Mouse (Mus musculus) erythroblast, adult 5-6 weeks (primary cell): Measurements from ENCODE around the gene Dtx4. TPM values are rescaled to one million over a fixed set of nuclear protein-coding genes. Genes with fewer than 3 reads are reported as not detected.
"Not testable (repeated sequence)": the region's sequence is repeated elsewhere in the genome, so short reads cannot be mapped to it uniquely, and the experiment has no call there.

ENCODE experiments used
- ATAC-seq: replicated peaks from 2 replicates; pipeline ENCODE4 v1.8.0; 2016; ENCODE audit warnings: moderate number of reproducible peaks, mild to moderate bottlenecking, moderate TSS enrichment, inconsistent platforms; ENCODE audit not compliant: poor library complexity, low FRiP score, severe bottlenecking
- total RNA-seq, 2 experiments: library from RNA; stranded (forward) in 1 of 2; stranded (reverse) in 1 of 2; fragments of 150-400 nt in 1 of 2; fragments of 200-764, 138-1000 nt in 1 of 2; gene quantifications; 2 replicates each; pipeline versions ENCODE4 v1.2.3 to v1.2.4; 2015 to 2017; ENCODE audit warnings: low replicate concordance in 2 of 2

The Dtx4 gene
- total RNA-seq (2015; ENCODE audit: low replicate concordance), result 8.3 and 8.6 TPM in 2 replicates
- total RNA-seq (2017; ENCODE audit: low replicate concordance), result 4.2 and 6.0 TPM in 2 replicates

DNA sequence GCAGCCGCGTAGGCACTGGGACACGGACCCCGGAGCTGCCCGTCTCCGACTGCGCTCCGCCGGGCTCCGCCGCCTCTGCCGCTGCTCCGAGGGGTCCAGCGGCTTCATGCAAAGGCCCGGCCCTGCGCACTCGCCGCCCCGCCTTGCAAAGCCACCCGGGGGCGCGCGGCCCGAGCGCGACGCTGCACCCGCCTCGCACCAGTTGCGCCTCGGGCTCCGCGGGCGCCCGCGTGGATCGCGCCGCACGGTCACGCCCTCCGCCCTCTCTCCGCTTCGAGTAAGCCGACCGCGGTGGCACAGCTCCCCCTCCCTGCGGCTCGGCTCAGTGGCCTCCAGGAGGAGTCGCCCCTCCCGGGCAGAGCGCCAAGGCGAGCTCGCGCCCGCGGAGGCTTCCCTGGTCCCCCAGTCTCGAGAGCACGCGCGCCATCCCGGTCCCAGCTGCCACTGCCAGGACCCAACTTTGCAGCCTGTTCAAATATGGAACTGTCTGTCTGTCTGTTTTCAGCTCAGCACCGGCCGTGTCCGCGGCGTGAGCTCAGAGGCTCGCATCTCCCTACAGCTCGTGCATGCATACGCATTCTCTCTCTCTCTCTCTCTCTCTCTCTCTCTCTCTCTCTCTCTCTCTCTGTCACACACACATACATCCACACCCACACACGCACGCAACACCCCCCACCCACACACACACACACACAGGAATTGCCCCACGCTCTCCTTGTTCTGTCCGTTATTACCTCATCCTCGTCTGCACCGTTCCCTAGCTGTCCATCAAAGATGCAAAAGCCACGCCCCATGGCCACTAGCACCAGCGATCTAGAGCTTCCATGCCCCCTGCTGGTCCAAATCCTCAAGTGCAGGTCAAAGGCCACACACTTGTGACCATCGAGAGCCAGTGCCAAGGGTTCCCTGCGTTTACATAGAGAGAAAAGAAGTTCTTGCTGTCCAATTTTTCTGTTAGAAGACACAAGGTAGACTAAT, at the start of gene Dtx4:
Gene Dtx4 (minus strand): TSS at position 85 of the 978 bp plus-strand sequence.
- peak; percentile 77 for ATAC-seq

DNA sequence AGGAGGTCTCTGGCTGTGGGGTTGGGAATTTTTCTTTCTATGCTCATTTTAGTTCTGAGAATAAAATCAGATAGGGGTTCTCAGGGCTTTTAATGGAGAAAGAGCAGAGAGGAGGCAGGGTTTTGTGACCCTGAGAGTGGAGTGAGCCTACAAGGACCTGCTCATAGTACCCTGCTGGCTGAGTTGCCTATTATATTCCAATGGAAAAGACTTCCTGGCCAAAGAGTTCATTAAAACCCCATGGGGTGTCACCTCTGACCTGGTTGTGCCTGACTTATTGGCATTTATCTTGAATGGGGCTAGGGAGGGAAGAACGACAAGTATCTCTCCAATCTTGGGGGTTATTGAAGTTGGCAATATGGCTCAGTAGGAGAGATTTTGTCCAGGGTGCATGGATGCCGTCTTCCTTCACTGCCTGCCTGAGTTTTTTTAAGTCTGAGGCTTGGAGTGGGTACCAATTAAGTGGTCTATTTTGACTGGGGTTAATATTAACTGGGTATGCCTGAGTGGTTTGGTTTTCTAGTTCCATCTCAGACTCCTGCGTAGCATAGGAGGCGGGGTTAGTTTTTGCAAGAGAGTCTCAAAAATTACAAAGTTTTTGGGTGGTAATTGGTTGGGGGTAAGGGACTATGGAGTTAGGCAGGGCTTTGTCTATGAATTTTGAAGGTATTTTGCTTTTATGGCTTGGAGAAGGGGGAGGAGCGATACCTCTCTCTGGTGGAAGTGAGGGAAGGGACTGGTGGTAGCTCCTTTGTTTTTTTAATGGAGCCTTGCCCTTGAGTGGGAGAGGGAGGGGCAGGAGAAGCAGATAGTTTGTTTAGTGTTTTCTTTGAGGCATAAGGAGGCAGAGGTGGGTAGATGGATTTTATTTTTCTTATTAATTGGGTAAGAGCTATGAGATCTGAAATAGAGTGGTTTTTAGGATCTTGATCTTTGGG, 49.0 kb upstream of the Dtx4 start:
- ATAC-seq, result no peak

- ATAC-seq, result no peak
Observed at GRCm38 (mm10) chr19:12549166-12549565, 47.9 kb upstream of the Dtx4 start.

- ATAC-seq, result not testable (repeated sequence)
Observed at GRCm38 (mm10) chr19:12545440-12545839, 44.2 kb upstream of the Dtx4 start, which contains the start of gene Fam111a. TSS of gene Fam111a (plus strand) at chr19:12545740.

DNA sequence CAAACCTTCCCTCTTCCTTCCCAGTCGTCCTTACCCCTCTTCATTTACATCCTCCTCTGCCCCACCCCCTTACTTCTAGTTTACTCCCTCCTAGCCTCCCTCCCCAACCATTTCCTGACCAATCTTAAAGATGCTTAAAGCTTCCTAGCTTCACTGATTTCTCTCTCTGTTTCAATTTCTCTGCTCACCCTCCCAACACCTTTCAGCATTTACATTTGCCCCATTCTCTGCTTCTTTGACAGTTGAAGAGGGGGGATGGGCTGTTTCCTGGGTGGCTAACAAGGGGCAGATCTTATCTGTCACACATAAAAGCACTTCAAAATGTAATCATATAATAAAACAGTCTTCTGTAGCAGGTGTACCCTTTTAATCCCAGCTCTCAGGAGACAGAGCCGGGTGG, 40.4 kb upstream of the Dtx4 start:
- ATAC-seq, result no peak

- no peak for ATAC-seq
Observed at GRCm38 (mm10) chr19:12540727-12541126, 39.5 kb upstream of the Dtx4 start.

- no peak for ATAC-seq
Observed at GRCm38 (mm10) chr19:12539975-12540374, 38.7 kb upstream of the Dtx4 start.

DNA sequence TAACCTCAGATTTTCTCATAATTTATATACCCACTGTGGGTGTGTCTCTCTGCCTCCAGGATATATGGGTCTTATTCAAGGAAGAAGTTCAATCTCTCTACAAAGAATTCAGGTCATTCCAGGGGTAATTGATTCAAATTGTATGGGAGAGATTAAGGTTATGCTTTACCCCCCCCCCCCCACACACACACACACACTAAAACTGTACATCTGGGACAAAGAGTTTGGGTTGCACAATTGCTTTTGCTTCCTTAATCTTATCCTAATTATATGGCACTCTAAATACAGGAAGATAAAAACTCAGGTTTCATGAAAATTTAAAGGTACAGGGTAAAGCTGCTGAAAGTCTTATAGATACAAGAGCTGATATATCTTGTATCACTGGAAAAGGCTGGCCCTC, 35.9 kb upstream of the Dtx4 start:
- no peak for ATAC-seq

DNA sequence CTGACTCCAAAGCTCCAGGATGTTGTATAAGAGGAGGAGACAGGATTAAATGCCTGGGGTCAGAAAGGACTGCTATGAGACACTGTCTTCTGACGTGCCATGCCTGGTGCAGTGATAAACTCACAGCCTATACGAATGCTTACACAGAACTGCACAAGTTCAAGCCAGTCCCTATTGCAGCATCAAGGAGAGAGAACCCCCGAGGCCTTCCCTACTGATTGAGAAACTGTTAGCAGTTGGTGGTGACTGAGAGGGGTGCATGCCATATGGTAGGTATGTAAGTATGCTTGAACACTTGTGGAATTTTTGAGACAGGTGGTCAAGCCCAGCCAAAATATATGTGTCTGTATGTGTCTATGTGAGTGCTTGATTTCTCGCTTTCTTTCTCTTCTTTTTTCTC, 22.1 kb upstream of the Dtx4 start:
- ATAC-seq, result no peak

DNA sequence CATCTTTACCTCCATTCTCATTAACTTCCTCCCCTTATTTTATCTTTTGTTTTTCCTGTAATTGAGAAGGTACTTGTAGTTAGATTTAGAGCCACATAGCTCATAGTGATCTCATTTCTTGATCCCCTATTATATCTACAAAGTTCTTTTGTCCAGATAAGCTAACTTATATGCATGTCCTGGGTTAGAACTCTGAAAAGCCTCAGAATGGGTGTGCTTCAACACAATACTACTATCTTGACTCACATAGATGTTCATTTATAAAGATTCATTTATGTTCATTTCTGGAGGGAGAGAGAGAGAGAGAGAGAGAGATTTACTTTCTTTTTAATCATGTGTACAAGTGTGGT, 17.3 kb upstream of the Dtx4 start:
- no peak for ATAC-seq

- ATAC-seq, result no peak
Observed at GRCm38 (mm10) chr19:12517671-12518540, 16.7 kb upstream of the Dtx4 start.

DNA sequence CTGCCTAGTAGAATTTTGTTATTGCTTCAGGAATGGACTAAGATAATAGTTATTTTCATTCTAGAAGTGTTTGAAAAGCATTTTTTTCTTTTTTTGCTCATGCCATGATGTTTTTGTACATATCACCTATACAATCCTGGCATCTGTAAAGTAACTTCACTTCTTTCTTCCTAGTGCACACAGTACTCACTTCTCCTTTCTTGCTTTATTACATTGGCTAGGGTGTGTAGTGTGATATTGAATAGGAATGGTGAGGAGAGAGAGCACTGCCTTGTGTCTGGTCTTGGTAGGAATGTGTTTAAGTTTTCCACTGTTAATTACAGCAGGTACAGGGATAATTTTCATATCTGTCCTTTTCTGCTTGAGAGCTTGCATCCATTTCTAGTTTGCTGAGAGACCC, 13.4 kb upstream of the Dtx4 start:
- ATAC-seq, result no peak

- ATAC-seq, result no peak
Observed at GRCm38 (mm10) chr19:12502756-12503155, 1.5 kb upstream of the Dtx4 start.

DNA sequence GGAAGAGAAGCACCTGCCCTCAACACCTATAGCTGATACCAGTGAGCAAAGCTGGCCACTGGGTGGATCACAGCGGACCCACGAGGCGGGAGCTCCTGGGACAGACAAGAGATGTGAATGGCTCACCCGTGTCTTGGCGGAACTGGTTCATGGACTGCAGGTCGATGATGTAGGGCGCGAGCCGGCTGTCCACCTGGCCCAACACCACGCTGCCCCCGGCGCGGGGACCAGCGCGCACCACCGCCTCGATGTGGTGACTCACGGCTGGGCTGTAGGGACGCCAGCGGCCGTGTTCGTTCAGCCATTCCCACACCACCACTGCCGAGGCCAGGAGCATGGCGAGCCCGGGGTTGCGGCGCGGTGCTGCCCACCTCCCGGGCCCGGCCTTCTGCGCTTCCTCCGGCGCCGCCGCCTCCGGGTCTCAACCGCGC, 358 bp downstream of the Dtx4 start:
- ATAC-seq, result no peak

DNA sequence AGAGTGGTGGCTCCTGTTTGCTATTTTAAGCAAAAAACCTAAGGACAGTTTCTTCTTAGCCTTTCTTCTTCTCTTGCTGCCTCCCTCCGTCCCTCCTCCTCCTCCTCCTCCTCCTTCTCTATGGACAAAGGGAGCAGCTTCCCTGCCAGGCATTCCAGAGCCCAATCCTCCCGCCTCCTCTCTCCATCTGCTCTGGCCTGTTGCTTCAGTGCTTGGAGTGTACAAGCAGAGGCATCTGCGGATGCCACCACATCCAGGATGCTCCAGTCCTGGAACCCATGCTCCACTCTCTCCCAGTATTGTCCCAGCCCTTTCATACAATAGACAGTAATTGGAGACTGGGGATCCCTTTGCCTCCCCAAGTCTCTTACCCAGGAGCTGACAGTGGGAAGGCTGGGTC, 1.1 kb downstream of the Dtx4 start:
- ATAC-seq, result no peak

- no peak for ATAC-seq
Observed at GRCm38 (mm10) chr19:12499485-12499884, 1.8 kb downstream of the Dtx4 start.

DNA sequence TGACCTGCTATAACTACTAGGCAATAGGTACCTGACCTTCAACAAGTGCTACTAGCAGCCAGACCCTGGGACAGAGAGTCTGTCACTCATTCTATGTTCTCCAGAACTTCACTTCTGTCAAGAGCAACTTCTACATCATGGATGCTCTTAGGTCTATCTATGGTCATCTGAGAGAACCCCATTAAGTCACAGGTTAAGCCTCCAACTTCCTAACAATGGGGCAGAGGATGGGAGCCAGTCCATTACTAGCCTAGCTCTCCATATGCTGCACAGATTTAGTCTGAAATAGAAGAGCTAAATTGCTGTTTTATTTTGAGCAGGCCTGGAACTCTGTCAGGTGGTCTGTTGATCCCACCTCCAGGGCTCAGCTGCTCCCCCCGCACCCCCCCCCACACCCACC, 2.3 kb downstream of the Dtx4 start:
- ATAC-seq, result no peak

- ATAC-seq, result no peak
Observed at GRCm38 (mm10) chr19:12498321-12498720, 2.9 kb downstream of the Dtx4 start.

GRCm38 (mm10) chr19:12497909-12498308, 3.3 kb downstream of the Dtx4 start:
- no peak for ATAC-seq
